Mouse (Mus musculus) heart, adult 11 months (tissue): ENCODE results near the gene Tmem128.

Experiments used
- DNase-seq: peaks from one replicate; pipeline ENCODE4 v3.0.0; 2022

Gene Tmem128

GRCm38 (mm10) chr5:38277936-38278600, 18.1 kb downstream of the Tmem128 start:
- DNase-seq, result no peak

- no peak for DNase-seq
Observed at GRCm38 (mm10) chr5:38280075-38280474, 20.1 kb downstream of the Tmem128 start.

GRCm38 (mm10) chr5:38285724-38286123, 25.7 kb downstream of the Tmem128 start:
- no peak for DNase-seq

GRCm38 (mm10) chr5:38288476-38288875, 28.5 kb downstream of the Tmem128 start:
- no peak for DNase-seq

GRCm38 (mm10) chr5:38301761-38302411, 41.9 kb downstream of the Tmem128 start:
- DNase-seq, result no peak

GRCm38 (mm10) chr5:38302651-38303050, 42.7 kb downstream of the Tmem128 start:
- DNase-seq, result no peak

- peak; percentile 41 for DNase-seq
Observed at GRCm38 (mm10) chr5:38305241-38305640, 45.3 kb downstream of the Tmem128 start.

GRCm38 (mm10) chr5:38307255-38308101, 47.5 kb downstream of the Tmem128 start:
- DNase-seq, result peak; percentile 98

- no peak for DNase-seq
Observed at GRCm38 (mm10) chr5:38308873-38309272, 48.9 kb downstream of the Tmem128 start.

GRCm38 (mm10) chr5:38309795-38310194, 49.8 kb downstream of the Tmem128 start:
- no peak for DNase-seq
